Mouse (Mus musculus) activated CD4-positive, CD25-positive, alpha-beta regulatory T cell (primary cell): ENCODE results near the gene Per3. TPM values are rescaled to one million over a fixed set of nuclear protein-coding genes. Genes with fewer than 3 reads are reported as not detected.

ENCODE experiments used
- polyA plus RNA-seq, 2 experiments: library from polyadenylated mRNA; unstranded; fragments of 100-300 nt; shearing (Covaris generic); gene quantifications; one replicate each; pipeline ENCODE4 v1.2.1; 2017

The Per3 gene
- 1 to 10 TPM; 1.9 to 2.3 TPM for polyA plus RNA-seq

GRCm38 (mm10) chr4:151044037-151044943, at the start of gene Per3:
Gene Per3 (minus strand): TSS chr4:151044665.

GRCm38 (mm10) chr4:151089270-151089669, 44.8 kb upstream of the Per3 start, which contains the start of gene Gm13090:
Gene Gm13090 (plus strand): TSS chr4:151089570.

GRCm38 (mm10) chr4:151057347-151058321, 13.2 kb upstream of the Per3 start, which contains the start of gene Vamp3:
Gene Vamp3 (minus strand): TSS chr4:151057963.

GRCm38 (mm10) chr4:150996797-150997196, 47.7 kb downstream of the Per3 start, which contains the start of gene Uts2:
Gene Uts2 (plus strand): TSS chr4:150997097.

Other genes with a start within 250 kb of the Per3 start
- 10 to 100 TPM in 1 of 2 experiments, 1 to 10 TPM in 1; 6.2 to 10.2 TPM for gene Errfi1, start 190.7 kb downstream of the Per3 start, polyA plus RNA-seq
- gene Park7, start 130.2 kb downstream of the Per3 start, polyA plus RNA-seq: 100 to 1,000 TPM; 325 to 397 TPM
- 100 to 1,000 TPM in 1 of 2 experiments, 10 to 100 TPM in 1; 69.3 to 289 TPM for gene Tnfrsf9, start 130.1 kb downstream of the Per3 start, polyA plus RNA-seq
- gene Uts2, start 47.6 kb downstream of the Per3 start, polyA plus RNA-seq: under 1 TPM in 1 of 2 experiments, not detected in 1; 0.45 TPM
- gene Vamp3, start 13.3 kb upstream of the Per3 start, polyA plus RNA-seq: 10 to 100 TPM; 63.7 to 74.6 TPM
- gene Gm13090, start 44.9 kb upstream of the Per3 start, polyA plus RNA-seq: not detected